Mouse (Mus musculus) heart, embryonic 11.5 days (tissue): ENCODE data around the gene Ddx28. TPM values are rescaled to one million over a fixed set of nuclear protein-coding genes. Genes with fewer than 3 reads are reported as not detected.
A peak's percentile ranks its signal among the peaks of the same experiment; 100 is the strongest.

Experiments
- ATAC-seq: fragments of 200-750 bp; cut with Nextera tagmentation; replicated peaks from 2 replicates; pipeline ENCODE4 v1.8.0; 2017; ENCODE audit warnings: moderate library complexity; ENCODE audit not compliant: insufficient number of reproducible peaks, low FRiP score, low TSS enrichment
- H3K27ac ChIP-seq: fragments of 300-500 bp; sonication (generic); 2 replicates; pipeline ENCODE4 v1.5.1; 2014; ENCODE audit warnings: mild to moderate bottlenecking, low read depth, low read length
- H3K27me3 ChIP-seq: fragments of 300-500 bp; sonication (generic); 2 replicates; pipeline ENCODE4 v1.6.1; 2014; ENCODE audit warnings: mild to moderate bottlenecking, low read length, mixed read lengths; ENCODE audit not compliant: control insufficient read depth, insufficient read depth
- H3K36me3 ChIP-seq: fragments of 300-500 bp; sonication (generic); 2 replicates; pipeline ENCODE4 v1.6.1; 2014; ENCODE audit warnings: mild to moderate bottlenecking, low read length, moderate library complexity, mixed read lengths; ENCODE audit not compliant: control insufficient read depth, insufficient read depth
- H3K4me1 ChIP-seq: fragments of 300-500 bp; sonication (generic); 2 replicates; pipeline ENCODE4 v1.6.1; 2014; ENCODE audit warnings: low read length; ENCODE audit not compliant: control insufficient read depth, insufficient read depth
- H3K4me2 ChIP-seq: fragments of 300-500 bp; sonication (generic); 2 replicates; pipeline ENCODE4 v1.6.1; 2014; ENCODE audit warnings: mild to moderate bottlenecking, moderate library complexity
- H3K4me3 ChIP-seq: fragments of 300-500 bp; sonication (generic); 2 replicates; pipeline ENCODE4 v1.5.1; 2014; ENCODE audit warnings: low read depth, low read length
- H3K9ac ChIP-seq: fragments of 300-500 bp; sonication (generic); 2 replicates; pipeline ENCODE4 v1.6.1; 2014; ENCODE audit warnings: mild to moderate bottlenecking, low read depth, low read length, moderate library complexity
- H3K9me3 ChIP-seq: fragments of 300-500 bp; sonication (generic); replicated peaks from 2 replicates; pipeline ENCODE4 v1.6.1; 2016; ENCODE audit warnings: low read length; ENCODE audit not compliant: control insufficient read depth
- WGBS: fragments of 180-500 bp; shearing (Covaris S2); extraction: QIAGEN DNeasy Blood & Tissue Kit; methylation state at CpG from one replicate; pipeline ENCODE4 v1.1.7; 2014; ENCODE audit not compliant: insufficient replicate concordance; 5-methylcytosine and 5-hydroxymethylcytosine counted together
- polyA plus RNA-seq: library from polyadenylated mRNA; unstranded; fragments of >200 nt; fragmentation: Nextera tagmentation; extraction: Ambion mirVana; gene quantifications from 2 replicates; pipeline ENCODE4 v1.2.1, GENCODE M21; 2014

Ddx28 gene
- polyA plus RNA-seq, result 13.4 and 15.2 TPM in 2 replicates

GRCm38 (mm10) chr8:106011643-106011986 is at the start of gene Ddx28:
Gene Ddx28, minus strand, starts transcription at chr8:106011882.
- Histone ChIP-seq H3K4me1 (peaks cover 11% of the 10 kb centered on the region), H3K27ac (peak within 1 kb of the TSS; percentile 57), H3K4me3 (peak within 1 kb of the TSS; percentile 95), H3K9ac (peak within 1 kb of the TSS; percentile 95), H3K4me2 (peak within 1 kb of the TSS; percentile 100), H3K9me3 (no peaks in the 10 kb centered on the region), H3K36me3 (peaks cover 2% of the 10 kb centered on the region; the same call in 1 of the 2 replicates), H3K27me3 (no peaks in the 10 kb centered on the region)
- WGBS, result 3% methylated on average over 6 of the region's 6 CpGs
- no peak for ATAC-seq

DNA sequence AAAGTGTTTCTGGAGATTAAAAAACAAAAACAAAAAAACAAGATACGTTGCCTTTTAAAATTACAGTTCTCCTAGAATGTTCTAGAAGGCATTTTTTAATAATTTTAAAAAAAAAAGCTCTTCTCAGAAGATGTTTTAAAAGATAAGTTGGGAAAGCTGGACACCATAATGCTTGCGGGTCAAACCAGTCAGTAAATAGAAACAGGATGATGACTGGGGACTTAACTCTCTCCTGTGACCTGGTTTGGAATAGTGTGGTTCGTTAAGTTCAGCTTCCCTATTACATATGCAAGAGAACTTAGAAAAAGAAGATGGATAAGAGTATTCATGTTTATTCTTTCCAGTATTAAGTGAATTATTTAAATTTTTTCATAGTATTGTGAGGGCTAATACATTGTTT is 48.8 kb upstream of the Ddx28 start:
- no peak for ATAC-seq
- H3K27me3 ChIP-seq, result no peaks in the 10 kb centered on the region
- peak overlapping the region; percentile 95; the same call in 1 of the 2 replicates for H3K9ac ChIP-seq
- 4% methylated on average over 3 of the region's 3 CpGs for WGBS
- H3K4me2 ChIP-seq, result peak overlapping the region; percentile 88
- H3K4me1 ChIP-seq, result peaks cover 12% of the 10 kb centered on the region
- H3K4me3 ChIP-seq, result peak overlapping the region; percentile 93
- no peaks in the 10 kb centered on the region for H3K9me3 ChIP-seq
- H3K27ac ChIP-seq, result no peak overlapping the region; the same call in 1 of the 2 replicates
- no peaks in the 10 kb centered on the region for H3K36me3 ChIP-seq

GRCm38 (mm10) chr8:106059613-106060371 is 48.1 kb upstream of the Ddx28 start:
- ATAC-seq, result peak; percentile 83
- WGBS, result under 1% methylated on average over 76 of the region's 83 CpGs
- Histone ChIP-seq H3K9me3 (no peaks in the 10 kb centered on the region), H3K27me3 (no peaks in the 10 kb centered on the region), H3K36me3 (no peaks in the 10 kb centered on the region), H3K27ac (peak overlapping the region; percentile 98), H3K4me1 (peaks cover 12% of the 10 kb centered on the region), H3K4me2 (peak overlapping the region; percentile 88), H3K4me3 (peak overlapping the region; percentile 93), H3K9ac (peak overlapping the region; percentile 95)

GRCm38 (mm10) chr8:106058731-106059612 is 47.3 kb upstream of the Ddx28 start, which contains the start of gene Nfatc3:
Gene Nfatc3, plus strand, starts transcription at chr8:106058840.
- Histone ChIP-seq H3K36me3 (no peaks in the 10 kb centered on the region), H3K4me3 (peak within 1 kb of the TSS; percentile 93), H3K27ac (peak within 1 kb of the TSS; percentile 98), H3K9ac (peak within 1 kb of the TSS; percentile 95), H3K4me2 (peak within 1 kb of the TSS; percentile 88), H3K9me3 (no peaks in the 10 kb centered on the region), H3K4me1 (peaks cover 12% of the 10 kb centered on the region), H3K27me3 (no peaks in the 10 kb centered on the region)
- ATAC-seq, result peak; percentile 98
- WGBS, result 1% methylated on average over 46 of the region's 52 CpGs

DNA sequence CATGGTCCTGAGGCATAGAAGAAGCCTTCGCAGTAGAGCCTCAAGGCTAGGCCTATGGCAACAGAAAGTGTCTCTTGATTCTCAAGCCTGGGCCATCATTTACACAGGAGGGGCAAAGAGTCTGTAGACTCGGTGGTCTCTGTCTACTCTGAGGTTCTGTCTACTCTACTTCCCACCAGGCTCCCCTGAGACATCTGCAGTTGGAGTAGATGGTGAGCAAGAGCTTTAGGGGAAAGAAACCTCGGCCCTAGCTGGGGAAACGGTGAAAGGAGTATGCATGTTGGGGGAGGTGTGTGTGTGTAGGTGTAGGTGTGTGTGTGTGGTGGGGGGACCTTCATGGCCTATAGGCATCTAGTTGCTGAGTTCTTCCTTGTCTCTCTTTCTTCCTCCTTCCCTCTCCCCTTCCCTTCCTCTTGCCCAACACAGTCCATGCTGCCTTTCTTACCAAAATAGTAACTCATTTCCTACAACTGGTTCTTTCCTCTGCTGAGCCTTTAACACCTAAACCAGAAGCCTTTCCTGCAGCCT is 44.8 kb upstream of the Ddx28 start:
- no peak for ATAC-seq
- H3K9ac ChIP-seq, result no peak overlapping the region

DNA sequence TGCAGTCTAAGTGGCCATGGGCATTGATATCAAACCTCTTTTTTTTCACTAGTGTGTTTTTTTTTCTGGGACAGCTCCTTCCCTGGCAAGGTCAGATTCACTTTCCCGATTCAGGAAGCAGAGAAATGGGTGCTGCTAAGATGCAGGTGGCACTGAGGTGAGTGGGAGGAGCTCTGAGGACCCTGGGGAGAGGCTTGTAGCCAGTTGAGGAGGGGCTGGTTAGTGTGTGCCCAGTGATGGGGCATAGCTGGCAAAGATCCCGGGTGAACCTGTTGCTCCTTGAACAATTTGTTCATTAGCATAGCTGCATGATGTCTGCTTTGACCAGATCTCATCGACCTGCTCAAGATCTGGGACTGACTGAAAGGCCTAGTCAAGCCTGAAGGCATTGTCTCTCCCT is 43.4 kb upstream of the Ddx28 start:
- Histone ChIP-seq H3K4me1 (peaks cover 9% of the 10 kb centered on the region), H3K4me3 (no peak overlapping the region), H3K27me3 (no peaks in the 10 kb centered on the region), H3K9me3 (no peaks in the 10 kb centered on the region), H3K9ac (no peak overlapping the region), H3K4me2 (no peak overlapping the region), H3K27ac (no peak overlapping the region), H3K36me3 (no peaks in the 10 kb centered on the region)
- 60% methylated on average over 3 of the region's 3 CpGs for WGBS
- ATAC-seq, result no peak

More for the DNA sequence above, 44.8 kb upstream of the Ddx28 start:
- H3K27me3 ChIP-seq, result no peaks in the 10 kb centered on the region
- no peaks in the 10 kb centered on the region for H3K36me3 ChIP-seq
- 83% methylated on average over 4 of the region's 4 CpGs for WGBS
- H3K4me2 ChIP-seq, result no peak overlapping the region
- no peak overlapping the region for H3K4me3 ChIP-seq
- H3K4me1 ChIP-seq, result peaks cover 12% of the 10 kb centered on the region
- H3K9me3 ChIP-seq, result no peaks in the 10 kb centered on the region
- H3K27ac ChIP-seq, result no peak overlapping the region

DNA sequence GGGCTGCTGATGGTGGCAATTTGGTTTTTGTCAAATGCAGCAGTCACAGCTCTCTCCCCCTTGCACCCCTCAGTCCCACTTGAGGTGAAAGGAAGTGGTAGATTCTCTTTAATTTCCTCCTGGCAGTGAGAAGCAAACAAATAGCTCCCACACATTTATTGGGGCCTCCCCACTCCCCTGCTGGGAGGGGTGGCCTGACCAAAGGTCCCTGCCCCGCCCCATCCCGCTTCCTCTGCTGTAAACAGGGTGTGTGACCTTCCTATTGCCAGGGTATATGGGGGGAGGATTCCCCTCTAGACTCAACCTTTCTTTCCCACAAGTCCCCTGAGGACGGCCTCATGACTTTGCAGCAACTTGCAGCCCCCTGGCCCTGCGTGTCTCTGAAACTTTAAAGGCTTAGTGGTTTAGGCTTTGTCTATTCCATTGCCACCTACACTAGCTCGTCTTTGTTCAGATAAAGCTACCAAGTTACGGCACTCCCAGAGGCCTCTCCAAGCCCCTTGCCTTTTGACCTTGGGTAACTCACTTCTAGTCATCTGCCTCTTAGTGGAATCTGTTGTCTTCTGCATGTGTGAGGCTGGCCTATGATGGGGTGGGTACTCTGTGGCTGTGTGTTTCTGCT is 42.6 kb upstream of the Ddx28 start:
- WGBS, result 65% methylated on average over 6 of the region's 6 CpGs
- peaks cover 9% of the 10 kb centered on the region for H3K4me1 ChIP-seq

DNA sequence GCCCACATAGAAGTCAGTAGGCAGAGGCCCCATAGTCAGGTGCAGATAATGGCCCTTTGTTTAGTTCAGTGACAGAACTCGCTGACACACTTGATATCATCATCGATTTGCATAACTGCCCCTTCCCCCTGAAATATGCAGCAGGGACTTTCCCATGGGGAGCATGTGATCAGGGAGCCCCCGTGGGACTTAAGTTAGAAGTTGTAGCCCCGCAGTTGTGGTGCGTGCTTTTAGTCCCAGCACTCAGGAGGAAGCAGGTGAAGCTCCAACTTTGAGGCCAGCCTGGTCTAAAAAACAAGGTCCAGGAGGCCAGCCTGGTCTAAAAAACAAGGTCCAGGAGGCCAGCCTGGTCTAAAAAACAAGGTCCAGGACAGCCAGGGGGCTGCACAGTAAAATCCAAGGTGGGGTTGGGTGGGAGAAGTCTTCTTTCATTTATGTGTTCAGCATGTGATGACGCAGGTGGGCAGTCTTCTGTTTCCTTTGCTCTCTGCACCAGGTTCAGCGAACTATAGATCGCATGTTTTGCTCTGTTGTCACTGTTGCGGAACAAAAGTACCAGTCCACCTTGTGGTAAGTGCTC is 40.9 kb upstream of the Ddx28 start:
- H3K27ac ChIP-seq, result no peak overlapping the region
- no peaks in the 10 kb centered on the region for H3K36me3 ChIP-seq
- no peak overlapping the region for H3K4me2 ChIP-seq
- H3K27me3 ChIP-seq, result no peaks in the 10 kb centered on the region
- ATAC-seq, result no peak
- no peak overlapping the region for H3K9ac ChIP-seq
- WGBS, result 83% methylated on average over 9 of the region's 9 CpGs
- H3K4me3 ChIP-seq, result no peak overlapping the region
- H3K4me1 ChIP-seq, result no peaks in the 10 kb centered on the region
- H3K9me3 ChIP-seq, result no peaks in the 10 kb centered on the region

More for the DNA sequence above, 42.6 kb upstream of the Ddx28 start:
- Histone ChIP-seq H3K4me2 (no peak overlapping the region), H3K9me3 (no peaks in the 10 kb centered on the region), H3K9ac (no peak overlapping the region), H3K4me3 (no peak overlapping the region), H3K27ac (no peak overlapping the region), H3K36me3 (no peaks in the 10 kb centered on the region), H3K27me3 (no peaks in the 10 kb centered on the region)
- no peak for ATAC-seq
